Mouse (Mus musculus): Measurements from ENCODE around the gene Tfcp2. TPM values are rescaled to one million over a fixed set of nuclear protein-coding genes. Genes with fewer than 3 reads are reported as not detected.

The Tfcp2 gene
- total and polyA plus RNA-seq, 3 experiments, result 5.3 to 7.8 (median 6.8) TPM

GRCm38 (mm10) chr15:100460942-100461341 is 90.9 kb downstream of the Tfcp2 start:
- peak; percentile 52 for DNase-seq (ENCODE audit: extremely low read depth)
- peaks cover 8 to 29% of the 10 kb centered on the region in 2 experiments for H3K4me1 ChIP-seq (ENCODE audit: control insufficient read depth in 1 of 2, insufficient read depth in 2 of 2)
- no peaks in the 10 kb centered on the region for H3K79me2 ChIP-seq (replicated peaks; ENCODE audit: control insufficient read depth, extremely low read depth, insufficient read depth, poor library complexity, severe bottlenecking)
- no peak overlapping the region for H3K9ac ChIP-seq (ENCODE audit: insufficient read depth, low read depth)
- TF ChIP-seq IRF4 (IDR thresholded peaks at IDR 0.05; ENCODE audit: low read depth, low read length), result no peak
- TF ChIP-seq TBP (conservative IDR thresholded peaks at IDR 0.05; ENCODE audit: low read depth, low read length), result 0 out of 2 replicates have a peak, but pooled peaks have one; percentile 42
- TF ChIP-seq KAT2A (IDR thresholded peaks at IDR 0.05; ENCODE audit: insufficient replicate concordance, low read length), result no peak
- no peak for TF ChIP-seq EP300 (IDR thresholded peaks at IDR 0.05; ENCODE audit: low read length)
- no peak for TF ChIP-seq RCOR1 (conservative IDR thresholded peaks at IDR 0.05; ENCODE audit: low read depth, low read length)
- peaks cover 3% of the 10 kb centered on the region for H3K27me3 ChIP-seq (replicated peaks)
- no peaks in the 10 kb centered on the region for H3K9me3 ChIP-seq (replicated peaks; ENCODE audit: low read length)
- H3K36me3 ChIP-seq (replicated peaks in 1 of 2; ENCODE audit: control insufficient read depth in 1 of 2, insufficient read depth in 1 of 2, low read length in 1 of 2), result no peaks in the 10 kb centered on the region
- peak overlapping the region; percentile 41; the same call in 1 of the 2 replicates for H3K4me2 ChIP-seq (ENCODE audit: insufficient read depth, low read depth, poor library complexity, severe bottlenecking)
- dilution Hi-C loops (cut with MboI; ENCODE audit: extremely low pct_ligation_motif_present, extremely low pct_unique_long_range_greater_than_20kb, low sequenced_read_pairs), result no loop called here
- in situ Hi-C loops (cut with MboI; ENCODE audit: low pct_ligation_motif_present, low pct_unique_long_range_greater_than_20kb, low sequenced_read_pairs), result loop anchor here (5.0 kb wide), 3 partner anchors 151 to 291 kb away; no protein-coding TSS in a partner anchor
- H3K27ac ChIP-seq (ENCODE audit: insufficient read depth, low read depth), result no peak overlapping the region
- H3K4me3 ChIP-seq (replicated peaks in 1 of 3; ENCODE audit: low read depth in 2 of 3, low read length in 2 of 3, poor library complexity in 1 of 3), result peak overlapping the region in 1 of 3 experiments; percentile 24

GRCm38 (mm10) chr15:100458055-100458454 is 93.8 kb downstream of the Tfcp2 start:
- in situ Hi-C loops (cut with MboI; ENCODE audit: low pct_ligation_motif_present, low pct_unique_long_range_greater_than_20kb, low sequenced_read_pairs), result no loop called here
- peak; percentile 95 for DNase-seq (ENCODE audit: extremely low read depth)
- no peaks in the 10 kb centered on the region for H3K36me3 ChIP-seq (replicated peaks in 1 of 2; ENCODE audit: control insufficient read depth in 1 of 2, insufficient read depth in 1 of 2, low read length in 1 of 2)
- peaks cover 3% of the 10 kb centered on the region for H3K27me3 ChIP-seq (replicated peaks)
- H3K79me2 ChIP-seq (replicated peaks; ENCODE audit: control insufficient read depth, extremely low read depth, insufficient read depth, poor library complexity, severe bottlenecking), result no peaks in the 10 kb centered on the region
- peak overlapping the region; percentile 43; the same call in 1 of the 2 replicates for H3K9ac ChIP-seq (ENCODE audit: insufficient read depth, low read depth)
- H3K4me1 ChIP-seq (ENCODE audit: control insufficient read depth in 1 of 2, insufficient read depth in 2 of 2), result peaks cover 8 to 29% of the 10 kb centered on the region in 2 experiments
- H3K9me3 ChIP-seq (replicated peaks; ENCODE audit: low read length), result no peaks in the 10 kb centered on the region
- dilution Hi-C loops (cut with MboI; ENCODE audit: extremely low pct_ligation_motif_present, extremely low pct_unique_long_range_greater_than_20kb, low sequenced_read_pairs), result no loop called here
- no peak overlapping the region for H3K27ac ChIP-seq (ENCODE audit: insufficient read depth, low read depth)
- peak overlapping the region in 2 of 3 experiments; percentile 7 to 33 for H3K4me3 ChIP-seq (replicated peaks in 1 of 3; ENCODE audit: low read depth in 2 of 3, low read length in 2 of 3, poor library complexity in 1 of 3)
- H3K4me2 ChIP-seq (ENCODE audit: insufficient read depth, low read depth, poor library complexity, severe bottlenecking), result peak overlapping the region; percentile 96
- TF ChIP-seq USF1 (IDR thresholded peaks at IDR 0.05; ENCODE audit: low read depth, low read length), result no peak
- no peak for TF ChIP-seq ZMIZ1 (IDR thresholded peaks at IDR 0.05; ENCODE audit: low read depth, low read length)
- TF ChIP-seq ZNF384 (IDR thresholded peaks at IDR 0.05; ENCODE audit: low read depth, low read length), result 0 out of 2 replicates have a peak, but pooled peaks have one; percentile 34
- no peak for TF ChIP-seq EP300 (IDR thresholded peaks at IDR 0.05; ENCODE audit: low read length)
- no peak for TF ChIP-seq JUN (IDR thresholded peaks at IDR 0.05; ENCODE audit: insufficient read depth, low read depth, low read length)
- TF ChIP-seq ZKSCAN1 (IDR thresholded peaks at IDR 0.05; ENCODE audit: borderline replicate concordance, low read depth, low read length), result no peak
- no peak for TF ChIP-seq CHD1 (IDR thresholded peaks at IDR 0.05; ENCODE audit: low read depth, low read length)
- no peak for TF ChIP-seq TCF12 (IDR thresholded peaks at IDR 0.05; ENCODE audit: low read depth, low read length)
- no peak for TF ChIP-seq CHD2 (IDR thresholded peaks at IDR 0.05; ENCODE audit: low read length)
- no peak for TF ChIP-seq USF2 (conservative IDR thresholded peaks at IDR 0.05; ENCODE audit: low read depth, low read length)
- TF ChIP-seq HCFC1 (IDR thresholded peaks at IDR 0.05; ENCODE audit: low read depth, low read length), result no peak; the same call in 1 of the 2 replicates
- TF ChIP-seq UBTF (IDR thresholded peaks at IDR 0.05; ENCODE audit: low read depth, low read length), result no peak
- TF ChIP-seq BHLHE40 (IDR thresholded peaks at IDR 0.05; ENCODE audit: low read depth, low read length), result no peak
- TF ChIP-seq E2F4 (IDR thresholded peaks at IDR 0.05; ENCODE audit: insufficient replicate concordance, low read depth, low read length), result no peak
- no peak for TF ChIP-seq TBP (conservative IDR thresholded peaks at IDR 0.05; ENCODE audit: low read depth, low read length)
- no peak for TF ChIP-seq RCOR1 (conservative IDR thresholded peaks at IDR 0.05; ENCODE audit: low read depth, low read length)
- peak; percentile 49 for TF ChIP-seq ZC3H11A (IDR thresholded peaks at IDR 0.05; ENCODE audit: low read depth, low read length)
- TF ChIP-seq IRF4 (IDR thresholded peaks at IDR 0.05; ENCODE audit: low read depth, low read length), result peak; percentile 56; the same call in 1 of the 2 replicates
- TF ChIP-seq MYC (IDR thresholded peaks at IDR 0.05; ENCODE audit: low read depth, low read length), result no peak
- no peak for TF ChIP-seq MAX (IDR thresholded peaks at IDR 0.05; ENCODE audit: low read length)
- TF ChIP-seq PAX5 (IDR thresholded peaks at IDR 0.05; ENCODE audit: low read length), result no peak
- peak; percentile 30; the same call in 1 of the 2 replicates for TF ChIP-seq JUND (conservative IDR thresholded peaks at IDR 0.05; ENCODE audit: low read depth, low read length)
- TF ChIP-seq POLR2A (IDR thresholded peaks at IDR 0.05; ENCODE audit: low read depth, low read length), result no peak
- peak; percentile 70 for TF ChIP-seq SMC3 (IDR thresholded peaks at IDR 0.05; ENCODE audit: low read depth, low read length)
- no peak for TF ChIP-seq GABPA (IDR thresholded peaks at IDR 0.05; ENCODE audit: insufficient replicate concordance, low read depth, low read length)
- TF ChIP-seq MEF2A (IDR thresholded peaks at IDR 0.05; ENCODE audit: borderline replicate concordance, low read depth, low read length), result peak; percentile 30; the same call in 1 of the 2 replicates
- 0 out of 2 replicates have a peak, but pooled peaks have one; percentile 38 for TF ChIP-seq MAZ (IDR thresholded peaks at IDR 0.05; ENCODE audit: low read depth, low read length)
- TF ChIP-seq MAFK (IDR thresholded peaks at IDR 0.05; ENCODE audit: insufficient replicate concordance, low read length), result 0 out of 2 replicates have a peak, but pooled peaks have one; percentile 14
- TF ChIP-seq KAT2A (IDR thresholded peaks at IDR 0.05; ENCODE audit: insufficient replicate concordance, low read length), result no peak
- no peak for TF ChIP-seq NRF1 (IDR thresholded peaks at IDR 0.05; ENCODE audit: low read depth, low read length)
- TF ChIP-seq NELFE (IDR thresholded peaks at IDR 0.05; ENCODE audit: low read depth, low read length), result no peak; the same call in 1 of the 2 replicates
